Mouse (Mus musculus): ENCODE measurements around the gene Abhd2.

Abhd2 gene

GRCm38 (mm10) chr7:79318110-79318801 lies 45.3 kb downstream of the Abhd2 start:
- no peak for DNase-seq (ENCODE audit: extremely low spot score)

- DNase-seq (ENCODE audit: extremely low spot score), result no peak
Measured at GRCm38 (mm10) chr7:79323855-79324254, 50.9 kb downstream of the Abhd2 start.

- DNase-seq (ENCODE audit: extremely low spot score), result no peak
Measured at GRCm38 (mm10) chr7:79328769-79329168, 55.8 kb downstream of the Abhd2 start.

GRCm38 (mm10) chr7:79331197-79331596 lies 58.2 kb downstream of the Abhd2 start:
- DNase-seq (ENCODE audit: extremely low spot score), result no peak

GRCm38 (mm10) chr7:79333419-79333818 lies 60.4 kb downstream of the Abhd2 start:
- DNase-seq (ENCODE audit: extremely low spot score), result no peak

GRCm38 (mm10) chr7:79336362-79336910 lies 63.4 kb downstream of the Abhd2 start:
- DNase-seq (ENCODE audit: extremely low spot score), result no peak

- DNase-seq (ENCODE audit: extremely low spot score), result peak; percentile 40
Measured at GRCm38 (mm10) chr7:79345902-79346301, 72.9 kb downstream of the Abhd2 start.

GRCm38 (mm10) chr7:79346555-79347075 lies 73.6 kb downstream of the Abhd2 start:
- no peak for DNase-seq (ENCODE audit: extremely low spot score)

GRCm38 (mm10) chr7:79347108-79347813 lies 74.3 kb downstream of the Abhd2 start:
- no peak for DNase-seq (ENCODE audit: extremely low spot score)

- no peak for DNase-seq (ENCODE audit: extremely low spot score)
Measured at GRCm38 (mm10) chr7:79348816-79349215, 75.8 kb downstream of the Abhd2 start.

GRCm38 (mm10) chr7:79349738-79350386 lies 76.9 kb downstream of the Abhd2 start:
- peak; percentile 74 for DNase-seq (ENCODE audit: extremely low spot score)

- DNase-seq (ENCODE audit: extremely low spot score), result no peak
Measured at GRCm38 (mm10) chr7:79358350-79359182, 85.6 kb downstream of the Abhd2 start.

GRCm38 (mm10) chr7:79359183-79359435 lies 86.1 kb downstream of the Abhd2 start:
- DNase-seq (ENCODE audit: extremely low spot score), result no peak

- no peak for DNase-seq (ENCODE audit: extremely low spot score)
Measured at GRCm38 (mm10) chr7:79360056-79360455, 87.1 kb downstream of the Abhd2 start.

GRCm38 (mm10) chr7:79362208-79362607 lies 89.2 kb downstream of the Abhd2 start:
- no peak for DNase-seq (ENCODE audit: extremely low spot score)

GRCm38 (mm10) chr7:79362830-79363229 lies 89.8 kb downstream of the Abhd2 start:
- DNase-seq (ENCODE audit: extremely low spot score), result no peak

GRCm38 (mm10) chr7:79363370-79364043 lies 90.5 kb downstream of the Abhd2 start:
- DNase-seq (ENCODE audit: extremely low spot score), result no peak

GRCm38 (mm10) chr7:79368664-79369063 lies 95.7 kb downstream of the Abhd2 start:
- DNase-seq (ENCODE audit: extremely low spot score), result no peak

GRCm38 (mm10) chr7:79369416-79369815 lies 96.4 kb downstream of the Abhd2 start:
- DNase-seq (ENCODE audit: extremely low spot score), result no peak

GRCm38 (mm10) chr7:79371321-79371879 lies 98.4 kb downstream of the Abhd2 start:
- DNase-seq (ENCODE audit: extremely low spot score), result peak; percentile 74

- no peak for DNase-seq (ENCODE audit: extremely low spot score)
Measured at GRCm38 (mm10) chr7:79374017-79374416, 101.0 kb downstream of the Abhd2 start.

Data from embryo, embryonic 9.5 days (tissue).